Mouse (Mus musculus) forebrain, embryonic 10.5 days (tissue): ENCODE results near the gene Rab14. TPM values are rescaled to one million over a fixed set of nuclear protein-coding genes. Genes with fewer than 3 reads are reported as not detected.

Experiments
- DNase-seq: peaks from one replicate; pipeline ENCODE4 v3.0.0-alpha.2; 2017; ENCODE audit warnings: low spot score; ENCODE audit errors: extremely low spot score
- H3K27ac ChIP-seq: fragments of 300-500 bp; sonication (generic); 2 replicates; pipeline ENCODE4 v1.5.1; 2016; ENCODE audit warnings: mild to moderate bottlenecking
- H3K27me3 ChIP-seq: fragments of 300-500 bp; sonication (generic); 2 replicates; pipeline ENCODE4 v1.6.1; 2016; ENCODE audit warnings: mild to moderate bottlenecking; ENCODE audit not compliant: poor library complexity, severe bottlenecking
- H3K36me3 ChIP-seq: fragments of 300-500 bp; sonication (generic); replicated peaks from 2 replicates; pipeline ENCODE4 v1.6.1; 2016; ENCODE audit warnings: mild to moderate bottlenecking, moderate library complexity
- H3K4me1 ChIP-seq: fragments of 300-500 bp; sonication (generic); 2 replicates; pipeline ENCODE4 v1.6.1; 2016
- H3K4me3 ChIP-seq: fragments of 300-500 bp; sonication (generic); 2 replicates; pipeline ENCODE4 v1.5.1; 2016; ENCODE audit warnings: mild to moderate bottlenecking, moderate library complexity
- H3K9me3 ChIP-seq: fragments of 300-500 bp; sonication (generic); 2 replicates; pipeline ENCODE4 v1.6.1; 2016; ENCODE audit warnings: mild to moderate bottlenecking, moderate library complexity
- WGBS: fragments of 180-500 bp; shearing (Covaris S2); methylation state at CpG from one replicate; pipeline ENCODE4 v1.1.7; 2016; 5-methylcytosine and 5-hydroxymethylcytosine counted together
- polyA plus RNA-seq: library from polyadenylated mRNA; unstranded; fragments of >200 nt; fragmentation: Nextera tagmentation; extraction: Ambion mirVana; gene quantifications from 2 replicates; pipeline ENCODE4 v1.2.1, GENCODE M21; 2016

Gene Rab14
- polyA plus RNA-seq, 1 experiment from 2014 or later: 258 TPM

GRCm38 (mm10) chr2:35131991-35132661 lies 68.8 kb downstream of the Rab14 start:
- Histone ChIP-seq H3K9me3 (no peaks in the 10 kb centered on the region), H3K36me3 (peaks cover 45% of the 10 kb centered on the region), H3K4me1 (peaks cover 25% of the 10 kb centered on the region), H3K4me3 (peak overlapping the region; percentile 61), H3K27me3 (no peaks in the 10 kb centered on the region), H3K27ac (peak overlapping the region; percentile 86)
- DNase-seq: peak; percentile 92
- WGBS: under 1% methylated on average over 21 of the region's 21 CpGs

DNA sequence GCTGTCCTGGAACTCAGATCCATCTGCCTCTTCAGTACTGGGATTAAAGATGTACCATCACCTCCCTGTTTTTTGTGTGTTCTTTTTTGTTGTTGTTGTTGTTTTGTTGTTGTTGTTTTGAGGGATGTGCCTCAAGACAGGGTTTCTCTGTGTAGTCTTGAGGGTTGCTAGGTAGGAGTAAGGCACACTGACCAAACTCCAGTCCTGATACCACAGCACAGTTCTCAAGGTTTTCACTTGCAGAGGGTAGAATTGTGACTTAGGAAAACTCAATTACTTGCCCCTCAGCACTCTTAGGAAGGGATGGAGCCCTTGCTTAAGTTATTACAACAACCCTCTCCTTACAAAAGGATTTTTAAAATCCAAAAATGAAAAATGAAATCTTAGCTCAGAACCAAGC lies 69.4 kb downstream of the Rab14 start:
- peaks cover 39% of the 10 kb centered on the region for H3K36me3 ChIP-seq
- H3K27ac ChIP-seq: peak overlapping the region; percentile 86
- H3K4me1 ChIP-seq: peaks cover 25% of the 10 kb centered on the region
- no peaks in the 10 kb centered on the region for H3K27me3 ChIP-seq
- H3K4me3 ChIP-seq: peak overlapping the region; percentile 61
- no peak for DNase-seq
- no peaks in the 10 kb centered on the region for H3K9me3 ChIP-seq

Other genes with a start within 250 kb of the Rab14 start
- 0.07 and 0.31 TPM in 2 replicates for gene Traf1, start 239.3 kb downstream of the Rab14 start, polyA plus RNA-seq
- 0.42 and 1.1 TPM in 2 replicates for gene Hc, start 139.7 kb downstream of the Rab14 start, polyA plus RNA-seq
- gene AI182371, start 99.6 kb downstream of the Rab14 start, polyA plus RNA-seq: 0.14 and 0.19 TPM in 2 replicates
- gene Cntrl, start 91.6 kb downstream of the Rab14 start, polyA plus RNA-seq: 29.5 and 29.9 TPM in 2 replicates
- 14.6 and 15.5 TPM in 2 replicates for gene Gsn, start 55.3 kb upstream of the Rab14 start, polyA plus RNA-seq
- gene Stom, start 135.9 kb upstream of the Rab14 start, polyA plus RNA-seq: 10.1 and 10.5 TPM in 2 replicates
- gene 4930568D16Rik, start 166.6 kb upstream of the Rab14 start, polyA plus RNA-seq: not detected in 2 replicates
- gene 4930402F06Rik, start 196.1 kb upstream of the Rab14 start, polyA plus RNA-seq: not detected in 2 replicates